Mouse (Mus musculus) kidney, embryonic 15.5 days (tissue): ENCODE data around the gene Wbp2nl. TPM values are rescaled to one million over a fixed set of nuclear protein-coding genes. Genes with fewer than 3 reads are reported as not detected.
A peak's percentile ranks its signal among the peaks of the same experiment; 100 is the strongest.

Source experiments
- ATAC-seq: fragments of 200-750 bp; cut with Nextera tagmentation; replicated peaks from 2 replicates; pipeline ENCODE4 v1.8.0; 2017; ENCODE audit warnings: moderate TSS enrichment; ENCODE audit not compliant: low FRiP score
- H3K27ac ChIP-seq: fragments of 300-500 bp; sonication (generic); 2 replicates; pipeline ENCODE4 v1.5.1; 2015; ENCODE audit warnings: mild to moderate bottlenecking, inconsistent platforms
- H3K27me3 ChIP-seq: fragments of 300-500 bp; sonication (generic); 2 replicates; pipeline ENCODE4 v1.6.1; 2015; ENCODE audit warnings: inconsistent platforms
- H3K36me3 ChIP-seq: fragments of 300-500 bp; sonication (generic); 2 replicates; pipeline ENCODE4 v1.6.1; 2015; ENCODE audit warnings: inconsistent platforms
- H3K4me1 ChIP-seq: fragments of 300-500 bp; sonication (generic); 2 replicates; pipeline ENCODE4 v1.6.1; 2015; ENCODE audit warnings: inconsistent platforms
- H3K4me2 ChIP-seq: fragments of 300-500 bp; sonication (generic); 2 replicates; pipeline ENCODE4 v1.6.1; 2015; ENCODE audit warnings: moderate library complexity, mild to moderate bottlenecking, inconsistent platforms
- H3K4me3 ChIP-seq: fragments of 300-500 bp; sonication (generic); replicated peaks from 2 replicates; pipeline ENCODE4 v1.5.1; 2015; ENCODE audit warnings: mild to moderate bottlenecking, inconsistent platforms
- H3K9ac ChIP-seq: fragments of 300-500 bp; sonication (generic); 2 replicates; pipeline ENCODE4 v1.6.1; 2015; ENCODE audit warnings: mild to moderate bottlenecking, inconsistent platforms
- H3K9me3 ChIP-seq: fragments of 300-500 bp; sonication (generic); replicated peaks from 2 replicates; pipeline ENCODE4 v1.6.1; 2016; ENCODE audit warnings: inconsistent platforms
- WGBS: fragments of 180-500 bp; shearing (Covaris S2); methylation state at CpG from one replicate; pipeline ENCODE4 v1.1.7; 2015; ENCODE audit warnings: mixed read lengths; 5-methylcytosine and 5-hydroxymethylcytosine counted together
- polyA plus RNA-seq: library from polyadenylated mRNA; unstranded; fragments of >200 nt; fragmentation: Nextera tagmentation; extraction: Ambion mirVana; gene quantifications from 2 replicates; pipeline ENCODE4 v1.2.1, GENCODE M21; 2015

Gene Wbp2nl
- polyA plus RNA-seq: 0.18 and 0.35 TPM in 2 replicates

DNA sequence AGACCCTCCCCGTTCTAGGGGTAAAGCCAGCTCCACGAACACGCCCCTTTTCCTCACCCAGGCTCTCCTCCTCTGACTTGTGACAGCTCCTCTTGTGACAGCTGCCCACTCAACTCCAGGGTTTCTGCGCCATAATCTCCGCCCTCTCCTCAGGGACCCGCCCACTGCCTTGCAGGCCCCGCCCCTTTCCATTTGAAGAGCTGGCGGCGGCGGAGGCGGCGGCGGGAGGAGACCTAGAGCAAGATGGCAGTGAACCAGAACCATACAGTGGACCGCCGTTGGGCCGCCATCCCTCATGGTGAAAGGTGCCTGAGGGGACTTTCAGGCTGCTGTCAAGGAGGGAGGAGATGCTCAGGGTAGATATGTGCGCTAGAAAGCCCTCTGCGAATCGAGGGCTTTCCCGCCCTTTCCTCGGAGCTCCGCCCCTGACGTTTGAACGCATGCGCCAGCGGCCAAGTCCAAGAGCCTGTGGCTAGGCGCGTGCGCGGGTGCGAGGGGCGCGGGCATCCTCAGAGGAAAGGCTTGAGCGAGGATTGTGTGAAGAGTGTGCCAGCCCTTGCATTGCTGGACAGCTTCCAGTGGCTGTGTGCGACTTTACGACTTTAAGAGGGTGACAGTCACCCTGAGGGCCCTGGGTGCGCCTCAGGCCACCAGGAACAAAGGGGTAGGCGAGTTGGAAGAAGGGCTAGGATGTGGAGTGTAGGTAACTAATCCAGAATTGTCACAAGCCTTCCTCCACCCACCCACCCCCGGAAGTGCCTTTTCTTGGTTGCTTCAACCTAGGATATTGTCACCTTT lies at the start of gene Wbp2nl:
Gene Wbp2nl, plus strand, starts transcription at position 191 of the 798 bp plus-strand sequence.
- no peak within 1 kb of the TSS for H3K27ac ChIP-seq
- peak within 1 kb of the TSS; percentile 42 for H3K4me2 ChIP-seq
- no peaks in the 10 kb centered on the region for H3K9me3 ChIP-seq
- WGBS: 54% methylated on average over 39 of the region's 39 CpGs
- H3K27me3 ChIP-seq: 0 out of 2 replicates have a peak, but pooled peaks cover 5% of the 10 kb centered on the region
- peaks cover 6% of the 10 kb centered on the region for H3K4me1 ChIP-seq
- H3K36me3 ChIP-seq: no peaks in the 10 kb centered on the region
- no peak within 1 kb of the TSS for H3K9ac ChIP-seq
- no peak for ATAC-seq
- H3K4me3 ChIP-seq: 0 out of 2 replicates have a peak within 1 kb of the TSS, but pooled peaks have one; percentile 0

DNA sequence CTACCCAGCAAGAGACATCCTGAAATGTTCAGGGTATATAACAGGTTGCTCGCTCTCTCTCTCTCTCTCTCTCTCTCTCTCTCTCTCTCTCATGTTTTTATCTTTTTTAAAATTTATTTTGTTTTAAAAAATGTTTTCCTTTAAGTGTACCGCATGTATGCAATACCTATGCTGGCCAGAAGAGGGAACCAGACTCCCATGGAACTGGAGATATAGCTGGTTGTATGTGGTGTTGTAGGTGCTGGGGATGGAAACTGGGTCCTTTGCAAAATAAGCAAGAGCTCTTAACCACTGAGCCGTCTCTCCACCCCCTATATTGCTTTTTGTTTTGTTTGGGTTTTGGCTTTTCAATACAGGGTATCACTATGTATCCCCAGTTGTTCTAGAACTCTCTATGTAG lies 47.2 kb upstream of the Wbp2nl start:
- ATAC-seq: no peak
- Histone ChIP-seq H3K9me3 (no peaks in the 10 kb centered on the region), H3K4me1 (no peaks in the 10 kb centered on the region), H3K27ac (no peak overlapping the region), H3K9ac (no peak overlapping the region), H3K4me2 (no peak overlapping the region), H3K27me3 (0 out of 2 replicates have a peak, but pooled peaks cover 7% of the 10 kb centered on the region), H3K4me3 (no peak overlapping the region), H3K36me3 (no peaks in the 10 kb centered on the region)
- 89% methylated on average over 3 of the region's 3 CpGs for WGBS

DNA sequence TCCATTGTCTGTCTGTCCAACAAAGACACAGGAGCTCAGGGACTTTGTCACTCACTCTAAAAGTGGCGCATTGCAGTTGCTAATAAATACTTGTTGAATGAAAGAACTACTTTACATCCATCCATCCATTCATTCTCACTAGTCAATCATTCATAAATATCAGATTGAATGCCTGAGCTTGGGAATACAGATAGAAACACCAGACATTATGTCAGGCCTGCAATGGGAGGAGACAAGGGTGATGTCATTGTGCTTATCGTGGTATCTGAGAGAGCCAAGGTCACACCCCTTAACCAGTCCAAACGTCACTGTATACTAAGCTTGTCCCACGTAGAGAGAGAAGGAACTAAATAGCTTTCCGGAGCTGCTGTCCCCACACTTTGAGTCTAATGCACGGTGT lies 46.7 kb upstream of the Wbp2nl start, which contains the start of gene 1500009C09Rik:
Gene 1500009C09Rik, plus strand, starts transcription at position 301 of the 400 bp plus-strand sequence.
- no peak within 1 kb of the TSS for H3K27ac ChIP-seq
- no peak for ATAC-seq
- WGBS: 86% methylated on average over 6 of the region's 6 CpGs

DNA sequence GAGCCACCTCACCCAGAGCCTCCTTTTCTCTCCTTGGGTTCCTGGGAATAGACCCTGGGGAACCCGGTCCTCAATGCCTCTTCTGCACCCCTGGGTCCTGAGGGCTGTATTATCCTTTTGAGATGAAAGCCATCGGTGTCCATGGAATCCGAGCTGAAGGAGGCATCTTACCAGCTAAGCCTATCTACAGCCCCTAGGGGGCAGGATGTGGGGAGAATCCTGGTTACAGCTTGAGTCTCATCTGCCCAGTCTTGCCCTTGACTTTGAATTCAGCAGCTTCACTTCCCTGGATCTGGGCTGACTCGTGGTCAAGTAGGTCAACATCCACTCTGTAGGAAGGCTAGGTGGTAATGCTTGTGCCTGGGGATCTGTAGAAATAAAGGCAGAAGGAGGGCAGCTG lies 43.5 kb upstream of the Wbp2nl start:
- Histone ChIP-seq H3K36me3 (no peaks in the 10 kb centered on the region), H3K27me3 (0 out of 2 replicates have a peak, but pooled peaks cover 7% of the 10 kb centered on the region), H3K4me1 (no peaks in the 10 kb centered on the region), H3K27ac (no peak overlapping the region), H3K9ac (no peak overlapping the region), H3K4me2 (no peak overlapping the region), H3K4me3 (no peak overlapping the region), H3K9me3 (no peaks in the 10 kb centered on the region)
- WGBS: 58% methylated on average over 4 of the region's 4 CpGs
- ATAC-seq: no peak

More for the DNA sequence above, 46.7 kb upstream of the Wbp2nl start, which contains the start of gene 1500009C09Rik:
- H3K9ac ChIP-seq: no peak within 1 kb of the TSS
- no peaks in the 10 kb centered on the region for H3K4me1 ChIP-seq
- no peak within 1 kb of the TSS for H3K4me2 ChIP-seq
- H3K27me3 ChIP-seq: 0 out of 2 replicates have a peak, but pooled peaks cover 7% of the 10 kb centered on the region
- H3K9me3 ChIP-seq: no peaks in the 10 kb centered on the region
- H3K36me3 ChIP-seq: no peaks in the 10 kb centered on the region
- no peak within 1 kb of the TSS for H3K4me3 ChIP-seq

DNA sequence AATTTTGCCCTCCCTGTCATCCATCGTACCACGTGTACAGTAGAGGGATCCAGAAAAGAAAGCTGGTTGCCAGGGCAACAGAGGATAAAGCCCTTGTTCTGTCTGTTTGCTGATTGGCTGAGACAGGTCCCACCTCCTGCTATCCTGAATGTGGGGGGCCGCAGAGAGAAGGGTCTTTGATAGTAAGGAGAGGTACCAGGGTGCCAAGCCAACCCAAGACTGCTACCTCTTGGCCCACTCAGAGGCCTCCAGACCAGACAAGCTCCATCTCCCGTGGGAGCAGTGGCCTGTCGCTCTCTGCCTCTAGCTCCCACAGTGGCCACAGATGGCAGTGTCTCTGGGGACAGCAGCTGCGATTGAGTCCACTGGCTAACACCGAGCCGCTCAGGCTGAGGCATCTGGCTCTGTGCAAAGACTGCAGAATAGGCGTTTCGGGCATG lies 42.8 kb upstream of the Wbp2nl start:
- ATAC-seq: no peak
- H3K4me2 ChIP-seq: no peak overlapping the region
- H3K4me3 ChIP-seq: no peak overlapping the region
- H3K9me3 ChIP-seq: no peaks in the 10 kb centered on the region
- no peak overlapping the region for H3K27ac ChIP-seq
- 29% methylated on average over 10 of the region's 10 CpGs for WGBS
- H3K36me3 ChIP-seq: no peaks in the 10 kb centered on the region
- H3K4me1 ChIP-seq: no peaks in the 10 kb centered on the region
- H3K9ac ChIP-seq: no peak overlapping the region
- 0 out of 2 replicates have a peak, but pooled peaks cover 7% of the 10 kb centered on the region for H3K27me3 ChIP-seq

DNA sequence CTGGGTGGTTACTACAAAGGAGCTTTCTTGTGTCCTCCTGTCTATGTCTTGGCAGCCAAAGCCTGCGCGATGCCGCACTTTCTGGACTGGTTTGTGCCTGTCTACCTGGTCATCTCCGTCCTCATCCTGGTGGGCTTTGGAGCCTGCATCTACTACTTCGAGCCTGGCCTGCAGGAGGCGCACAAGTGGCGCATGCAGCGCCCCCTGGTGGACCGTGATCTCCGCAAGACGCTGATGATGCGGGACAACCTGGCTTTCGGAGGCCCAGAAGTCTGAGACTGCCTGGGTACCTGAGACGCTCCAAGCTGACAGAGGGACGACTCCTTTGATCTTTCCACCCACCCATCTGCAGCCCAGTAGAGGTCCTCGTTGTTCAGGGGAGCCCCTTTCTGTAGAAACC lies 39.2 kb upstream of the Wbp2nl start:
- no peaks in the 10 kb centered on the region for H3K9me3 ChIP-seq
- no peaks in the 10 kb centered on the region for H3K4me1 ChIP-seq
- no peak; the same call in 1 of the 2 replicates for ATAC-seq
- H3K27ac ChIP-seq: no peak overlapping the region
- no peaks in the 10 kb centered on the region for H3K36me3 ChIP-seq
- 0 out of 2 replicates have a peak, but pooled peaks cover 7% of the 10 kb centered on the region for H3K27me3 ChIP-seq
- H3K4me3 ChIP-seq: no peak overlapping the region
- H3K9ac ChIP-seq: no peak overlapping the region
- WGBS: 14% methylated on average over 16 of the region's 16 CpGs
- no peak overlapping the region for H3K4me2 ChIP-seq

DNA sequence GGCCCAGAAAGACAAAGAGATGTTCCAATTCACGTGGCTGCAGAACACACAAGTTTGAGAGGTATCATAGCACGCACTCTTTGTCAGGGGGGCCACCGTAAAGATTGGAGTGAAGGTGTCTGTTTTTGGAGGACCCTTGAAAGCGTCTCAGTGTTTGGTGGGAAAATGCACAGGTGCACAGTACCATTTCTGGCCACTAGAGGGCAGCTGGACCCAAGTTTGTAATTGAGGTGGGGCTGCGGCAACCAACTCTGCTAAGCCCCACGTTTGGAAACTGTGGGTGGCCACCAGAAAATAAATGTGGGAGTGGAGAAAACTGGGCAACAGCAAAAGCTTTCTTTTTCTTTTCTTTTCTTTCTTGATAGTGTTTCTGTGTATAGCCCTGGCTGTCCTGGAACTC lies 32.4 kb upstream of the Wbp2nl start:
- no peak for ATAC-seq
- Histone ChIP-seq H3K4me2 (no peak overlapping the region), H3K9me3 (no peaks in the 10 kb centered on the region)

DNA sequence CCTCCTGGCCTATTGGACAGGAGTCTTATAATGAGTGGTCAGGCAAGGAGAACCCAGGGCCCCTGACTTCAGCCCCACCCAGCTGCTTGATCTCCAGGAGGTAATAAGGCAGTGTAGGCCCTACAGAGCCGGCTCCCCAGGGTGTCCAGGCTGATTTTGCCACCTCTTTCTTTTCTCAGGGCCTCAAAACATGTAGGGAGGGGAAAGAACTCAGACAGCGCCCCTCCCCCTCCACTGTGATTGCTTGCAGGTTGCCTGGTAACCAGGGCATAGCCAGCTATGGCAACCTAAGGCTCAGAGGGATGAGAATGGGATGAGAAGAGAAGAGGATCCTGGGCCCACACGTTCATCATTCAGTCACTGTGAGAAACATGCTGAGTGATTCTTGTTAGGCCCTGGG lies 30.6 kb upstream of the Wbp2nl start:
- Histone ChIP-seq H3K36me3 (no peaks in the 10 kb centered on the region), H3K4me1 (0 out of 2 replicates have a peak, but pooled peaks cover 2% of the 10 kb centered on the region), H3K4me2 (no peak overlapping the region), H3K9ac (no peak overlapping the region), H3K9me3 (no peaks in the 10 kb centered on the region), H3K27ac (no peak overlapping the region), H3K4me3 (no peak overlapping the region), H3K27me3 (peaks cover 21% of the 10 kb centered on the region)
- WGBS: 20% methylated on average over 3 of the region's 3 CpGs
- ATAC-seq: no peak

More for the DNA sequence above, 32.4 kb upstream of the Wbp2nl start:
- no peak overlapping the region for H3K4me3 ChIP-seq
- no peak overlapping the region for H3K9ac ChIP-seq
- no peaks in the 10 kb centered on the region for H3K36me3 ChIP-seq
- peaks cover 5% of the 10 kb centered on the region for H3K27me3 ChIP-seq
- WGBS: 14% methylated on average over 6 of the region's 6 CpGs
- no peak overlapping the region for H3K27ac ChIP-seq
- 0 out of 2 replicates have a peak, but pooled peaks cover 2% of the 10 kb centered on the region for H3K4me1 ChIP-seq

DNA sequence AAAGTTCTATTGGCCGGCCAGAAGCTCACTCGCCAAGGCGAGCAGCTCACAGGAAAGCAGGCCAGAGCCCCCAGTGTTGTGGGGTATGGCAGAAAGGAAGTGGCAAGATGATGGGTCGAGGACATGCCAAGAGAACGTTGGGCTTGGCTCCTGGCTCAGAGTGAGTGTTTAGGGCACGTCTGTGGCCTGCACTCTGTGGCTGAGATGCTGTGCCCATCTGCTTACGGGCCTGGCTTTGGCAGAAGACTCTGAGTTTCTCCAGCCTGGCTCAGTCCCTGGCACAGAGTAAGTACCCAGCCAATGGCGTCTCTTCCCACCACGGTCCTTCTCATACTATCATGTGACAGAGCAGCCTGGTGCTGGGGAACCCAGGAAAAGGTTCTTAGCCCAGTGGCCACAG lies 30.0 kb upstream of the Wbp2nl start:
- Histone ChIP-seq H3K36me3 (no peaks in the 10 kb centered on the region), H3K9ac (no peak overlapping the region), H3K9me3 (no peaks in the 10 kb centered on the region), H3K4me2 (no peak overlapping the region), H3K27ac (no peak overlapping the region), H3K4me3 (no peak overlapping the region), H3K27me3 (peaks cover 27% of the 10 kb centered on the region), H3K4me1 (0 out of 2 replicates have a peak, but pooled peaks cover 2% of the 10 kb centered on the region)
- no peak for ATAC-seq
- WGBS: 87% methylated on average over 9 of the region's 9 CpGs

DNA sequence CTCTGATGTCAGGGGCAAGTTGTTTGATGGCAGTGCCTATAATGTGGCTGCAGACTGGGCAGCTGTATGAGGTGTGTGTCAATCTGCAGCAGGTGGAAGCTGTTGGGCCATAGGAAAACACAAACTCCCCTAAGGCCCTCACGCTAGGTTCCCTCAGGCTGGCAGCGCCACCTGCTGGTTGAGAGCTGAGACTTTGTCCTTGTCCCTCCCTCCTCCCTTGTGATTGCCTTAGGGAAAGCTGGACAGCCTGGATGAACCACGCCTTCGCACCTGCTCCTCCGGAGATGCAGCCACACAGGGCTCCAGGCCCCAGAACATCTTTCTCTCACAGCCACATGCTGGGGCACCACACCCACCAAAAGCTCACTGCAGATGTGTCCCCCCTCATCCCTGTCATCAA lies 27.6 kb upstream of the Wbp2nl start:
- H3K27ac ChIP-seq: no peak overlapping the region
- 0% methylated on average over 5 of the region's 5 CpGs for WGBS
- no peaks in the 10 kb centered on the region for H3K36me3 ChIP-seq
- no peak for ATAC-seq
- no peaks in the 10 kb centered on the region for H3K9me3 ChIP-seq
- no peak overlapping the region for H3K9ac ChIP-seq
- H3K4me3 ChIP-seq: no peak overlapping the region
- H3K4me1 ChIP-seq: peaks cover 17% of the 10 kb centered on the region
- peaks cover 48% of the 10 kb centered on the region for H3K27me3 ChIP-seq
- H3K4me2 ChIP-seq: no peak overlapping the region

DNA sequence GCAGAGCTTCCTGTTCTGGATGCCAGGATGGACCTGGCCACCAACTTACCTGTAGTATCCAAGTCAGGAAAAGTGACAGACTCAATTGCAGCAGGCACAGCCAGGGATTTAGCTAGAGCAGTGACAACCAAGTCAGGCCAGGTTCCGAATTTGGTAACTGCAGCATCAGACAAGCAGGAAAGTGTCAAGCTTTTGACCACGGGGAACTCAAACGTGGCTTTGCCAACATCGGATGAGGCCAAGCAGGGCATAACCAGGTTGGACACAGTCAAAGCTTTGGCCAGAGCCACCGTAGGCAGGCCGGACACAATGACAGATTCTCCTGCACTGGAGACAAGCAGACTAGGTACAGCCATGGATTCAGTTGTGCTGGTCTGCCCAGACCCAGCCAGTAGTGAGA lies 26.5 kb upstream of the Wbp2nl start:
- ATAC-seq: no peak
- no peaks in the 10 kb centered on the region for H3K9me3 ChIP-seq
- peaks cover 51% of the 10 kb centered on the region for H3K27me3 ChIP-seq
- H3K27ac ChIP-seq: no peak overlapping the region
- peaks cover 17% of the 10 kb centered on the region for H3K4me1 ChIP-seq
- H3K36me3 ChIP-seq: no peaks in the 10 kb centered on the region
- 92% methylated on average over 6 of the region's 6 CpGs for WGBS
- H3K9ac ChIP-seq: no peak overlapping the region
- no peak overlapping the region for H3K4me2 ChIP-seq
- no peak overlapping the region for H3K4me3 ChIP-seq

DNA sequence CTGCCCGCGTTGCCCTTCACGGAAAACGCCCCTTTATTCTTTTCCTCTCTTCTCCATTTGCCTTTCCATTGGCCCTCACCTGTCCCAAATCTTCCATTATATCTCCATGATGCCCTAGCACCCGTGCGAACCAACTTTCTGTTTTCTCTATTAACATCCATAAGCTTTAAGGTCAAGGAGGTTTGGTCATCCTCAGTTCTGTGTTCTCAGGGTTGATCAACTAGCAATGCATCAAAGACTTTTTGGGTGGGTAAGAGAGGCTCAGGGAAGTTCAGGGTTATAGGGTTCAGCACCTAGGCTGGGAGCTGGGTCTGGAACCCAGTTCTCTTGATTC lies 24.2 kb upstream of the Wbp2nl start, which contains the start of gene Sept3:
Gene Sept3, plus strand, starts transcription at position 301 of the 334 bp plus-strand sequence.
- H3K9ac ChIP-seq: peak within 1 kb of the TSS; percentile 48
- H3K4me2 ChIP-seq: peak within 1 kb of the TSS; percentile 94
- H3K4me3 ChIP-seq: peak within 1 kb of the TSS; percentile 57
- peaks cover 51% of the 10 kb centered on the region for H3K27me3 ChIP-seq
- H3K4me1 ChIP-seq: peaks cover 17% of the 10 kb centered on the region
- no peak for ATAC-seq
- 34% methylated on average over 6 of the region's 6 CpGs for WGBS
- no peaks in the 10 kb centered on the region for H3K9me3 ChIP-seq
- H3K27ac ChIP-seq: no peak within 1 kb of the TSS
- no peaks in the 10 kb centered on the region for H3K36me3 ChIP-seq
